ENCODE assay signal across 10 mouse cellular contexts in the genomic region with DNA sequence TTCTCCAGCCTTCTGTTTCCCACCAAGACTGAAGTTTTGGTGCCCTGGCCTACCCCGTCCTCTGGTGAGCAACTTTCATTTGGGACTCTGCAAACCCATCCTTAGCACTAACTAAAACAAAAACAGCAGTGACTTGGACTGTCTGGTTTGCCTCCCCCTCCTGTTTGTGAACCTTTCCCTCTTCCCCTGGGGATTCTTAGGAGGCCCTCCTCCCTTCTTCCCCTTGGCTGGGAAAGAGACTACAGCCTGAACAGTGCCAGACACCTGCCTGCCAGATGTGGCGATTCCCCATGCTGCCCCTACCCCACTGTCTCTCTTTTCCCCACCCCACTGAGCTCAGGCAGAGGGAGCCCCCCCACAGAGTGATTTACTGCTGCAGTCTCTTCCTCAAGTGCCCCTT. TPM values are rescaled to one million over a fixed set of nuclear protein-coding genes. Genes with fewer than 3 reads are reported as not detected.
DNase-seq lines count a peak whose midpoint lies in the region; ATAC-seq and TF ChIP-seq lines count a peak whose summit lies in the region.
"Had no signal": no experiment of that assay in that cellular context is flagged by ENCODE, and none has a peak within 500 bp of the region (broad histone marks: within the 10 kb centered on the region; RNA-seq: fewer than 3 reads in every experiment).

No protein-coding gene starts in this region.

- no peak for TF ChIP-seq CTCF in intestine, postnatal 0 days (IDR thresholded peaks at IDR 0.05; ENCODE audit: low read depth)
- no peak for TF ChIP-seq CTCF in cerebellum, adult 2 months (IDR thresholded peaks at IDR 0.05; ENCODE audit: borderline replicate concordance, insufficient read depth, low read depth, low read length)

- DNase-seq in intestine, embryonic 14.5 days (ENCODE audit: low spot score) = no peak
- DNase-seq in embryonic facial prominence, embryonic 11.5 days (ENCODE audit: low spot score) = peak; percentile 84
- peak; percentile 76 for DNase-seq in neural tube, embryonic 11.5 days (ENCODE audit: low spot score)
- DNase-seq in adrenal gland, adult 8-10 months = no peak
- no peak for DNase-seq in cerebellum, adult 2 months
- DNase-seq in spleen, adult 12 weeks (ENCODE audit: low spot score) = no peak
- DNase-seq: kidney, postnatal 14 days; thymus, postnatal 4 days had no signal

- H3K4me3 ChIP-seq in intestine, embryonic 14.5 days (ENCODE audit: low read depth, low read length) = no peak overlapping the region
- H3K4me3 ChIP-seq in intestine, postnatal 0 days (ENCODE audit: low read depth, low read length) = no peak overlapping the region
- H3K4me3 ChIP-seq in embryonic facial prominence, embryonic 11.5 days (ENCODE audit: low read depth, low read length) = no peak overlapping the region
- no peak overlapping the region for H3K4me3 ChIP-seq in hindbrain, embryonic 16.5 days (ENCODE audit: low read length)
- no peak overlapping the region for H3K4me3 ChIP-seq in neural tube, embryonic 11.5 days (ENCODE audit: low read depth, low read length)
- no peak overlapping the region for H3K4me3 ChIP-seq in cerebellum, adult 2 months (replicated peaks; ENCODE audit: insufficient read depth, low read depth, low read length)

- H3K9me3 ChIP-seq in intestine, embryonic 14.5 days (ENCODE audit: control insufficient read depth, low read length) = no peaks in the 10 kb centered on the region
- no peaks in the 10 kb centered on the region for H3K9me3 ChIP-seq in intestine, postnatal 0 days (ENCODE audit: control insufficient read depth)
- H3K9me3 ChIP-seq in embryonic facial prominence, embryonic 11.5 days (replicated peaks; ENCODE audit: control insufficient read depth, low read length) = no peaks in the 10 kb centered on the region
- no peaks in the 10 kb centered on the region for H3K9me3 ChIP-seq in hindbrain, embryonic 16.5 days (ENCODE audit: control insufficient read depth, low read length)
- no peaks in the 10 kb centered on the region for H3K9me3 ChIP-seq in neural tube, embryonic 11.5 days (ENCODE audit: control insufficient read depth, low read length)

- H3K27ac ChIP-seq in intestine, embryonic 14.5 days (ENCODE audit: low read depth) = peak overlapping the region; percentile 88
- H3K27ac ChIP-seq in intestine, postnatal 0 days (ENCODE audit: low read depth, low read length) = no peak overlapping the region
- peak overlapping the region; percentile 90 for H3K27ac ChIP-seq in embryonic facial prominence, embryonic 11.5 days (replicated peaks; ENCODE audit: low read depth, low read length)
- H3K27ac ChIP-seq in hindbrain, embryonic 16.5 days (ENCODE audit: low read depth, low read length) = peak overlapping the region; percentile 97
- H3K27ac ChIP-seq in neural tube, embryonic 11.5 days (ENCODE audit: low read depth, low read length) = peak overlapping the region; percentile 99
- H3K27ac ChIP-seq in cerebellum, adult 2 months (ENCODE audit: insufficient read depth, low read length) = no peak overlapping the region

- 0 out of 2 replicates have a peak overlapping the region, but pooled peaks have one; percentile 5 for H3K4me2 ChIP-seq in intestine, embryonic 14.5 days (ENCODE audit: low read length)
- H3K4me2 ChIP-seq in intestine, postnatal 0 days (replicated peaks; ENCODE audit: low read depth) = no peak overlapping the region
- H3K4me2 ChIP-seq in embryonic facial prominence, embryonic 11.5 days (ENCODE audit: low read depth, low read length) = no peak overlapping the region
- no peak overlapping the region for H3K4me2 ChIP-seq in hindbrain, embryonic 16.5 days (ENCODE audit: low read length)
- H3K4me2 ChIP-seq in neural tube, embryonic 11.5 days (ENCODE audit: low read depth) = peak overlapping the region; percentile 27

- ATAC-seq in intestine, embryonic 14.5 days (replicated peaks; ENCODE audit: low FRiP score, low TSS enrichment, low read depth) = no peak
- ATAC-seq in intestine, postnatal 0 days = no peak
- peak; percentile 11; the same call in 1 of the 2 replicates for ATAC-seq in embryonic facial prominence, embryonic 11.5 days (replicated peaks; ENCODE audit: insufficient number of reproducible peaks, low FRiP score, low TSS enrichment, low read depth)
- no peak for ATAC-seq in hindbrain, embryonic 16.5 days
- ATAC-seq in neural tube, embryonic 11.5 days (ENCODE audit: insufficient read depth, low FRiP score, low TSS enrichment) = no peak

- H3K27me3 ChIP-seq in intestine, embryonic 14.5 days (replicated peaks; ENCODE audit: control insufficient read depth, insufficient read depth, low read length) = no peaks in the 10 kb centered on the region
- H3K27me3 ChIP-seq in intestine, postnatal 0 days (replicated peaks; ENCODE audit: control insufficient read depth, insufficient read depth, low read length) = no peaks in the 10 kb centered on the region
- no peaks in the 10 kb centered on the region for H3K27me3 ChIP-seq in embryonic facial prominence, embryonic 11.5 days (ENCODE audit: control insufficient read depth, insufficient read depth, low read length)
- H3K27me3 ChIP-seq in hindbrain, embryonic 16.5 days (replicated peaks; ENCODE audit: control insufficient read depth, insufficient read depth, low read length) = no peaks in the 10 kb centered on the region
- no peaks in the 10 kb centered on the region for H3K27me3 ChIP-seq in neural tube, embryonic 11.5 days (ENCODE audit: control insufficient read depth, insufficient read depth, low read length)
- no peaks in the 10 kb centered on the region for H3K27me3 ChIP-seq in cerebellum, adult 2 months (ENCODE audit: control insufficient read depth, insufficient read depth, low read length)

- H3K36me3 ChIP-seq in intestine, embryonic 14.5 days (ENCODE audit: control insufficient read depth, insufficient read depth, low read length) = peaks cover 32% of the 10 kb centered on the region
- H3K36me3 ChIP-seq in intestine, postnatal 0 days (ENCODE audit: control insufficient read depth, insufficient read depth) = peaks cover 38% of the 10 kb centered on the region
- H3K36me3 ChIP-seq in embryonic facial prominence, embryonic 11.5 days (replicated peaks; ENCODE audit: control insufficient read depth, insufficient read depth, low read depth, low read length) = no peaks in the 10 kb centered on the region
- H3K36me3 ChIP-seq in hindbrain, embryonic 16.5 days (ENCODE audit: control insufficient read depth, insufficient read depth, low read length) = no peaks in the 10 kb centered on the region
- H3K36me3 ChIP-seq in neural tube, embryonic 11.5 days (ENCODE audit: control insufficient read depth, insufficient read depth, low read length) = no peaks in the 10 kb centered on the region; the same call in 1 of the 2 replicates

- no peak overlapping the region for H3K9ac ChIP-seq in intestine, embryonic 14.5 days (ENCODE audit: low read length)
- H3K9ac ChIP-seq in intestine, postnatal 0 days (ENCODE audit: low read depth, low read length) = no peak overlapping the region
- no peak overlapping the region; the same call in 1 of the 2 replicates for H3K9ac ChIP-seq in embryonic facial prominence, embryonic 11.5 days (replicated peaks; ENCODE audit: low read length)
- H3K9ac ChIP-seq in hindbrain, embryonic 16.5 days (ENCODE audit: low read depth, low read length) = peak overlapping the region; percentile 58; the same call in 1 of the 2 replicates
- peak overlapping the region; percentile 35 for H3K9ac ChIP-seq in neural tube, embryonic 11.5 days (ENCODE audit: low read length)

- TF ChIP-seq POLR2A in cerebellum, adult 2 months (IDR thresholded peaks at IDR 0.05; ENCODE audit: borderline replicate concordance, insufficient read depth, low read length) = no peak

- WGBS in intestine, embryonic 14.5 days = 20% methylated on average over 2 of the region's 2 CpGs
- WGBS in intestine, postnatal 0 days = 53% methylated on average over 2 of the region's 2 CpGs
- 0% methylated on average over 2 of the region's 2 CpGs for WGBS in embryonic facial prominence, embryonic 11.5 days
- WGBS in hindbrain, embryonic 16.5 days = 9% methylated on average over 2 of the region's 2 CpGs
- WGBS in neural tube, embryonic 11.5 days = 5% methylated on average over 2 of the region's 2 CpGs
- 64% methylated on average over 2 of the region's 2 CpGs for WGBS in cerebellum, adult 2 months

- peaks cover 64% of the 10 kb centered on the region for H3K4me1 ChIP-seq in intestine, embryonic 14.5 days (replicated peaks; ENCODE audit: control insufficient read depth, insufficient read depth, low read length)
- peaks cover 9% of the 10 kb centered on the region for H3K4me1 ChIP-seq in intestine, postnatal 0 days (replicated peaks; ENCODE audit: control insufficient read depth, insufficient read depth, low read length)
- peaks cover 29% of the 10 kb centered on the region for H3K4me1 ChIP-seq in embryonic facial prominence, embryonic 11.5 days (ENCODE audit: control insufficient read depth, insufficient read depth, low read length)
- peaks cover 75% of the 10 kb centered on the region for H3K4me1 ChIP-seq in hindbrain, embryonic 16.5 days (ENCODE audit: control insufficient read depth, insufficient read depth, low read depth, low read length)
- peaks cover 87% of the 10 kb centered on the region for H3K4me1 ChIP-seq in neural tube, embryonic 11.5 days (ENCODE audit: control insufficient read depth, insufficient read depth, low read length)
- H3K4me1 ChIP-seq in cerebellum, adult 2 months (ENCODE audit: control insufficient read depth, insufficient read depth, low read length) = peaks cover 10% of the 10 kb centered on the region

RNA-seq across cellular contexts. Expression of a gene that starts 9.4 kb away (rescaled TPM):
- polyA plus RNA-seq in intestine, embryonic 14.5 days (2014; fragmentation: Nextera tagmentation; extraction: Ambion mirVana) = 0.11 and 0.34 TPM in 2 replicates
- not detected in 2 replicates for polyA plus RNA-seq in intestine, postnatal 0 days (2015; fragmentation: Nextera tagmentation; extraction: Ambion mirVana)
- not detected in 2 replicates for polyA plus RNA-seq in embryonic facial prominence, embryonic 11.5 days (2014; fragmentation: Nextera tagmentation; extraction: Ambion mirVana)
- polyA plus RNA-seq in hindbrain, embryonic 16.5 days (2015; fragmentation: Nextera tagmentation; extraction: Ambion mirVana) = 0.34 and 0.42 TPM in 2 replicates
- 0.34 and 0.50 TPM in 2 replicates for polyA plus RNA-seq in neural tube, embryonic 11.5 days (2014; fragmentation: Nextera tagmentation; extraction: Ambion mirVana)
- not detected for total RNA-seq in adrenal gland, adult 8-10 months (2022)
- 0.43 and 0.62 TPM in 2 replicates for polyA plus RNA-seq in cerebellum, adult 2 months (2012; rRNA removed)

RNA-seq across cellular contexts. Expression of a gene that starts 28.5 kb away (rescaled TPM):
- 266 and 283 TPM in 2 replicates for polyA plus RNA-seq in intestine, embryonic 14.5 days (2014; fragmentation: Nextera tagmentation; extraction: Ambion mirVana)
- 248 and 253 TPM in 2 replicates for polyA plus RNA-seq in intestine, postnatal 0 days (2015; fragmentation: Nextera tagmentation; extraction: Ambion mirVana)
- 327 and 331 TPM in 2 replicates for polyA plus RNA-seq in embryonic facial prominence, embryonic 11.5 days (2014; fragmentation: Nextera tagmentation; extraction: Ambion mirVana)
- polyA plus RNA-seq in hindbrain, embryonic 16.5 days (2015; fragmentation: Nextera tagmentation; extraction: Ambion mirVana) = 207 and 209 TPM in 2 replicates
- polyA plus RNA-seq in neural tube, embryonic 11.5 days (2014; fragmentation: Nextera tagmentation; extraction: Ambion mirVana) = 307 and 317 TPM in 2 replicates
- total RNA-seq in adrenal gland, adult 8-10 months (2022) = 100 to 1,000 TPM; 156 to 167 (median 161) TPM
- 110 and 117 TPM in 2 replicates for polyA plus RNA-seq in cerebellum, adult 2 months (2012; rRNA removed)

RNA-seq across cellular contexts. Expression of a gene that starts 38.8 kb away (rescaled TPM):
- 7.2 and 7.5 TPM in 2 replicates for polyA plus RNA-seq in intestine, embryonic 14.5 days (2014; fragmentation: Nextera tagmentation; extraction: Ambion mirVana)
- polyA plus RNA-seq in intestine, postnatal 0 days (2015; fragmentation: Nextera tagmentation; extraction: Ambion mirVana) = 2.9 and 3.1 TPM in 2 replicates
- polyA plus RNA-seq in embryonic facial prominence, embryonic 11.5 days (2014; fragmentation: Nextera tagmentation; extraction: Ambion mirVana) = 12.2 and 16.6 TPM in 2 replicates
- 20.1 and 24.7 TPM in 2 replicates for polyA plus RNA-seq in hindbrain, embryonic 16.5 days (2015; fragmentation: Nextera tagmentation; extraction: Ambion mirVana)
- 26.1 and 27.5 TPM in 2 replicates for polyA plus RNA-seq in neural tube, embryonic 11.5 days (2014; fragmentation: Nextera tagmentation; extraction: Ambion mirVana)
- 10 to 100 TPM; 13.4 to 21.9 (median 19.1) TPM for total RNA-seq in adrenal gland, adult 8-10 months (2022)
- polyA plus RNA-seq in cerebellum, adult 2 months (2012; rRNA removed) = 91.4 and 96.6 TPM in 2 replicates

RNA-seq across cellular contexts. Expression of a gene that starts 42.8 kb away (rescaled TPM):
- 1.8 and 1.9 TPM in 2 replicates for polyA plus RNA-seq in intestine, embryonic 14.5 days (2014; fragmentation: Nextera tagmentation; extraction: Ambion mirVana)
- 0.82 and 0.90 TPM in 2 replicates for polyA plus RNA-seq in intestine, postnatal 0 days (2015; fragmentation: Nextera tagmentation; extraction: Ambion mirVana)
- 5.4 and 8.0 TPM in 2 replicates for polyA plus RNA-seq in embryonic facial prominence, embryonic 11.5 days (2014; fragmentation: Nextera tagmentation; extraction: Ambion mirVana)
- 0.65 and 0.69 TPM in 2 replicates for polyA plus RNA-seq in hindbrain, embryonic 16.5 days (2015; fragmentation: Nextera tagmentation; extraction: Ambion mirVana)
- polyA plus RNA-seq in neural tube, embryonic 11.5 days (2014; fragmentation: Nextera tagmentation; extraction: Ambion mirVana) = 6.5 and 7.3 TPM in 2 replicates
- under 1 TPM in 3 of 4 experiments, not detected in 1; 0.24 to 0.44 (median 0.37) TPM for total RNA-seq in adrenal gland, adult 8-10 months (2022)
- polyA plus RNA-seq in cerebellum, adult 2 months (2012; rRNA removed) = 0.28 and 0.57 TPM in 2 replicates

Comparison
In these comparisons a context has a peak if more than half of its experiments do, and no peak if none do; other contexts are left out.
1. H3K27ac ChIP-seq: peak in intestine, embryonic 14.5 days (single experiment), embryonic facial prominence, embryonic 11.5 days (single experiment), hindbrain, embryonic 16.5 days (single experiment) and neural tube, embryonic 11.5 days (single experiment); none in intestine, postnatal 0 days (single experiment) and cerebellum, adult 2 months (single experiment).
2. H3K4me2 ChIP-seq: peak in intestine, embryonic 14.5 days (single experiment) and neural tube, embryonic 11.5 days (single experiment); none in intestine, postnatal 0 days (single experiment), embryonic facial prominence, embryonic 11.5 days (single experiment) and hindbrain, embryonic 16.5 days (single experiment).
3. DNase-seq: peak in embryonic facial prominence, embryonic 11.5 days (single experiment) and neural tube, embryonic 11.5 days (single experiment); none in intestine, embryonic 14.5 days (single experiment), adrenal gland, adult 8-10 months (single experiment), cerebellum, adult 2 months (0 of 2) and spleen, adult 12 weeks (single experiment).
4. H3K9ac ChIP-seq: peak in hindbrain, embryonic 16.5 days (single experiment) and neural tube, embryonic 11.5 days (single experiment); none in intestine, embryonic 14.5 days (single experiment), intestine, postnatal 0 days (single experiment) and embryonic facial prominence, embryonic 11.5 days (single experiment).